Mouse (Mus musculus) stomach, postnatal 0 days (tissue): Measurements from ENCODE around the gene Klhl35.

Experiments used
- CTCF ChIP-seq: IDR thresholded peaks from 2 replicates; pipeline ENCODE4 v1.5.1; 2016; ENCODE audit warnings: antibody characterized with exemption, low read depth, mild to moderate bottlenecking, moderate library complexity
- EP300 ChIP-seq: optimal IDR thresholded peaks from 2 replicates; pipeline ENCODE3; 2016; ENCODE audit warnings: antibody characterized with exemption

DNA sequence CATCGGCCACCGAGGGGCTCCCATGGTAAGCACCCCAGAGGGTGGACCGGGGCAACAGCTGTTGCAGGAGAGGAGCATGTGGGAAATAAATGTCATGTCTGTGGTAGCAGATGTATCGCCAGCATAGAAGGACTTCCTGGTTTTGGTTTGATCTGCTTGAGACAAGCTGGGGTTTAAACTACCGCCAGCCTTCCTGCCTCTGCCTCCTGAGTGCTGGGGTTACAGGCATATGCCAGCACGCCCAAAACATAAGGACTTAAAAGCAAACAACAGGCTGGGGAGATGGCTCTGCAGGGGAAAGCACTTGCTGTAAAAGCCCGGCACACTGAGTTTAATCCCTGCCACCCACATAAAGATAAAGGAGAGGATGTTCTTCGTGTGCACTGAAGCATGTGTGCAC lies 16.7 kb upstream of the Klhl35 start:
- no peak for TF ChIP-seq CTCF
- no peak for TF ChIP-seq EP300
